Mouse (Mus musculus): ENCODE measurements around the gene 4930558K02Rik. TPM values are rescaled to one million over a fixed set of nuclear protein-coding genes. Genes with fewer than 3 reads are reported as not detected.

Gene 4930558K02Rik
- polyA plus RNA-seq, 1 experiment from 2014 or later = not detected

DNA sequence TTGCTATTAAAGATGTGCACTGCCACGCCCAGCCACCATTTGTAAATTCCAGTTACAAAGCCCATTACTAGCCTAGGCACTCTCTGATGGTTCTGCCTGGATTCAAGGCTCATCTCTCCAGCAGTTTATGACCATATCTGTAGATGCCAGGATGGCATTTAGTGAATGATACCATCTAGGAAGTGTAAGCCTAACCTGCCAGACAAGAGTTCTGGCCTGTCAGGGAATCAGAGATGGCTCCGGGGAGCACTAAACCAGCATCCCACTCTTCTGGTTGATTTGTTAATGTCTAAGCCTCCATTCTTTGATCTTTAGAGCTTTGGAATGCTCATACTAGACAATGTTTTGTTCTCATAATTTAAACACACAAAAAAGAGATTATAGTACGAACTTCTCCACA lies 55.1 kb downstream of the 4930558K02Rik start:
- no peak for ATAC-seq (ENCODE audit: insufficient read depth)
- H3K9ac ChIP-seq = no peak overlapping the region
- H3K27ac ChIP-seq (ENCODE audit: low read depth) = no peak overlapping the region
- TF ChIP-seq CTCF (IDR thresholded peaks at IDR 0.05; ENCODE audit: low read depth) = no peak
- H3K36me3 ChIP-seq (ENCODE audit: insufficient read depth) = no peaks in the 10 kb centered on the region
- H3K27me3 ChIP-seq (ENCODE audit: insufficient read depth, low read length) = no peaks in the 10 kb centered on the region
- no peak overlapping the region for H3K4me3 ChIP-seq (ENCODE audit: low read depth, low read length)
- no peaks in the 10 kb centered on the region for H3K4me1 ChIP-seq (ENCODE audit: insufficient read depth)
- H3K9me3 ChIP-seq (ENCODE audit: low read depth, low read length) = no peaks in the 10 kb centered on the region
- no peak overlapping the region for H3K4me2 ChIP-seq
- DNase-seq = no peak
- WGBS = 70% methylated on average over 3 of the region's 3 CpGs

DNA sequence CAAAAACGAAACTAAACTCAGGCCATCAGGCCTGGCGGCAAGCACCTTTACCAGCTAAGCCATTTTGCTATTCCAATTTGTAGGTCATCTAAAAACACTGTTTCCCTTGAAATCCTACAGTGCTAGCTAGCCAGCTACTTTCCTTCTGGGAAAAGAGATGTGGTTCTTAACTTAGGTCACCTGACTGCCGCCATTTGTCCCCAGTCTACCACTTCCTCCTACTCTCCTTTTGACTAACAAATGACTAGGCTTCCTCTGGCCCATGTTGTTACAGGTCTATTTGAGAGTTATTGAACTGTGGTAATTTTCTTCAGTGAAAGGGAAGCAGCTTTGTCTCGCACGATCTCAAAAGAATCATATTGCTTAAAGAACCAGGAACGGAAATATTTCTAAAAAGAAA lies 57.5 kb downstream of the 4930558K02Rik start:
- no peak for ATAC-seq (ENCODE audit: insufficient read depth)
- Histone ChIP-seq H3K4me3 (ENCODE audit: low read depth, low read length) (no peak overlapping the region), H3K36me3 (ENCODE audit: insufficient read depth) (no peaks in the 10 kb centered on the region), H3K4me1 (ENCODE audit: insufficient read depth) (no peaks in the 10 kb centered on the region), H3K9ac (no peak overlapping the region), H3K9me3 (ENCODE audit: low read depth, low read length) (no peaks in the 10 kb centered on the region), H3K4me2 (no peak overlapping the region), H3K27ac (ENCODE audit: low read depth) (no peak overlapping the region), H3K27me3 (ENCODE audit: insufficient read depth, low read length) (no peaks in the 10 kb centered on the region)
- TF ChIP-seq CTCF (IDR thresholded peaks at IDR 0.05; ENCODE audit: low read depth) = no peak
- no peak for DNase-seq
- 81% methylated on average over 6 of the region's 6 CpGs for WGBS

DNA sequence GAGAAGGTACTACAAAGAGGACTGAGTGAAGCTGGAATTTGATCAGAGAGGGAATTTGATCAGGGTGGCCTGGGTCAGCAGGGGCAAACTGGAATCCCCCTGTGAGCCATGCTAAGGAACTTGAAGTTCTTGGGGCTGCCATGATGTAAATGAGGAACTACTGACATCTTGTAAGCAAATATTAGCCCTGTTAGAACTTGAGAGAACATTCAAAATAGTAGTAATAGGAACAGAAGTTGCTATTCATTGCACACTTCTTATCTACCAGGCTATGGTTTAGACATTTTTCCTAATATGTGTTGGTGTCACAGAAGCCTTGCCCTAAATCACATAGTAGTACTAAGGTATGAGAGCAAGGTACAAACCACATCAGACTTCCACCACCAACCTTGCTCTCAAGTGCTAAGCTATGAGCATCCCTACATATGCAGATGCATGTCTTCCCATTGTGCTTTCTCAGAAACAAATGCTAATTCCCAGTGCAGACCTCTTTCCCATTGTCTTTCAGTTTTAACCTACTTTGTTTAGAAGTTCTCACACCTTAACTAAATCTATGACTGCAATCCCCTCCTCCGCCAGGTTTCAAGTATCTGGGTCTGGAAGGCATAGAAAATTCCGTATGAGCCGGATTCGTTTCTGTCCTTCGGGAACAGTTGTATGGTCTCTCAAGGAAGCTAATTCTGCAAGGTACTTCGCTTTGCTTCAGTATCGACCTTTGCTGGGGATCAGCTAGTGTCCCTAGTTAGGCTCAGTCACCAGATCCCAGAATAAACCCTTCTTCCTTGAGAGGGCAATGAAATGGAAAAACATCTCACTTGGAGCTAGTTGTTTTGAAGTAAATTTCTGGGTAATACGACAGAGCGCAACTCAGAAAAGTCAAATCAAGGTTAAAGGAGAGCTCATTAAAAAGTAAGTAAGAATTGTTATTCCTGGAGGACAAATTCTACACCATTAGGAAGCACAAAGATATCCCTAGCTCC lies 58.7 kb downstream of the 4930558K02Rik start:
- DNase-seq = no peak
- H3K9me3 ChIP-seq (ENCODE audit: low read depth, low read length) = no peaks in the 10 kb centered on the region
- 85% methylated on average over 9 of the region's 9 CpGs for WGBS
- H3K4me2 ChIP-seq = no peak overlapping the region
- no peaks in the 10 kb centered on the region for H3K27me3 ChIP-seq (ENCODE audit: insufficient read depth, low read length)
- no peaks in the 10 kb centered on the region for H3K4me1 ChIP-seq (ENCODE audit: insufficient read depth)
- no peak overlapping the region for H3K4me3 ChIP-seq (ENCODE audit: low read depth, low read length)
- no peak overlapping the region for H3K9ac ChIP-seq
- no peak for ATAC-seq (ENCODE audit: insufficient read depth)
- H3K27ac ChIP-seq (ENCODE audit: low read depth) = no peak overlapping the region
- no peaks in the 10 kb centered on the region for H3K36me3 ChIP-seq (ENCODE audit: insufficient read depth)
- no peak for TF ChIP-seq CTCF (IDR thresholded peaks at IDR 0.05; ENCODE audit: low read depth)

DNA sequence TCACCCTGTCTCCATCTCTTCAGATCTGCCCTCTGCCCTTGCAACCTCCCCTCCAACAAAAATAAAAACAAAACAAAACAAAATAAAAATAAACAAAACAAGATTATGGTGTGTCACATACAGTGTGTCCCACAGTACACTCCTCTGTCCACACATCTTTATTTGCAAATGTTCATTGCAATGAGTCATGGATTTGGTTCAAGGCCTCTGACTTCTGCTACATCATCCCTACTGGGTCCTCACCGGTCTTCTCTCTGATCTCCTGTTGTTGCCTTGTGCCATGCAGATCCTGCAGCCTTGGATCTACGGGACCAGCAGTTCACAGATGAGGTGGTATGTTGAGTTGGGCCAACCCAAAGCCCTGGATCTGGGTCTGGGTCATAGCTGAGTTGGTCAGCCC lies 59.8 kb downstream of the 4930558K02Rik start:
- no peak for ATAC-seq (ENCODE audit: insufficient read depth)
- H3K36me3 ChIP-seq (ENCODE audit: insufficient read depth) = no peaks in the 10 kb centered on the region

GRCm38 (mm10) chr1:161918682-161919372 lies 60.6 kb downstream of the 4930558K02Rik start:
- DNase-seq (no peak), ATAC-seq (ENCODE audit: insufficient read depth) (no peak)
- Histone ChIP-seq H3K36me3 (ENCODE audit: insufficient read depth) (no peaks in the 10 kb centered on the region), H3K9me3 (ENCODE audit: low read depth, low read length) (no peaks in the 10 kb centered on the region), H3K4me3 (ENCODE audit: low read depth, low read length) (no peak overlapping the region), H3K4me1 (ENCODE audit: insufficient read depth) (no peaks in the 10 kb centered on the region), H3K9ac (no peak overlapping the region), H3K4me2 (no peak overlapping the region), H3K27me3 (ENCODE audit: insufficient read depth, low read length) (no peaks in the 10 kb centered on the region), H3K27ac (ENCODE audit: low read depth) (no peak overlapping the region)
- 53% methylated on average over 7 of the region's 7 CpGs for WGBS
- no peak for TF ChIP-seq CTCF (IDR thresholded peaks at IDR 0.05; ENCODE audit: low read depth)

More for the DNA sequence above, 59.8 kb downstream of the 4930558K02Rik start:
- H3K27me3 ChIP-seq (ENCODE audit: insufficient read depth, low read length) = no peaks in the 10 kb centered on the region
- WGBS = 85% methylated on average over 2 of the region's 2 CpGs
- no peaks in the 10 kb centered on the region for H3K4me1 ChIP-seq (ENCODE audit: insufficient read depth)
- no peak overlapping the region for H3K4me2 ChIP-seq
- DNase-seq = no peak
- H3K4me3 ChIP-seq (ENCODE audit: low read depth, low read length) = no peak overlapping the region
- TF ChIP-seq CTCF (IDR thresholded peaks at IDR 0.05; ENCODE audit: low read depth) = no peak
- H3K9ac ChIP-seq = no peak overlapping the region
- no peaks in the 10 kb centered on the region for H3K9me3 ChIP-seq (ENCODE audit: low read depth, low read length)
- H3K27ac ChIP-seq (ENCODE audit: low read depth) = no peak overlapping the region

- Histone ChIP-seq H3K36me3 (ENCODE audit: insufficient read depth) (no peaks in the 10 kb centered on the region), H3K27me3 (ENCODE audit: insufficient read depth, low read length) (no peaks in the 10 kb centered on the region), H3K4me1 (ENCODE audit: insufficient read depth) (no peaks in the 10 kb centered on the region), H3K9me3 (ENCODE audit: low read depth, low read length) (no peaks in the 10 kb centered on the region), H3K4me3 (ENCODE audit: low read depth, low read length) (no peak overlapping the region), H3K4me2 (no peak overlapping the region), H3K27ac (ENCODE audit: low read depth) (no peak overlapping the region), H3K9ac (no peak overlapping the region)
- TF ChIP-seq CTCF (IDR thresholded peaks at IDR 0.05; ENCODE audit: low read depth) = no peak
- DNase-seq (no peak), ATAC-seq (ENCODE audit: insufficient read depth) (no peak)
- WGBS = 71% methylated on average over 3 of the region's 3 CpGs
Observed at GRCm38 (mm10) chr1:161917940-161918484, 61.4 kb downstream of the 4930558K02Rik start.

GRCm38 (mm10) chr1:161916036-161916435 lies 63.4 kb downstream of the 4930558K02Rik start:
- no peaks in the 10 kb centered on the region for H3K27me3 ChIP-seq (ENCODE audit: insufficient read depth, low read length)
- H3K4me3 ChIP-seq (ENCODE audit: low read depth, low read length) = no peak overlapping the region
- DNase-seq (no peak), ATAC-seq (ENCODE audit: insufficient read depth) (no peak)
- no peaks in the 10 kb centered on the region for H3K36me3 ChIP-seq (ENCODE audit: insufficient read depth)
- H3K9ac ChIP-seq = no peak overlapping the region
- H3K27ac ChIP-seq (ENCODE audit: low read depth) = no peak overlapping the region
- no peaks in the 10 kb centered on the region for H3K4me1 ChIP-seq (ENCODE audit: insufficient read depth)
- no peak for TF ChIP-seq CTCF (IDR thresholded peaks at IDR 0.05; ENCODE audit: low read depth)
- H3K4me2 ChIP-seq = no peak overlapping the region
- 60% methylated on average over 3 of the region's 3 CpGs for WGBS
- H3K9me3 ChIP-seq (ENCODE audit: low read depth, low read length) = no peaks in the 10 kb centered on the region

All from lung, embryonic 14.5 days (tissue).